Comparison of ENCODE assay signal across 10 mouse cellular contexts in genomic region chr2:169635428-169635827, GRCm38 (mm10). TPM values are rescaled to one million over a fixed set of nuclear protein-coding genes. Genes with fewer than 3 reads are reported as not detected.
DNase-seq lines count a peak whose midpoint lies in the region; ATAC-seq and TF ChIP-seq lines count a peak whose summit lies in the region.
"Had no signal": no experiment of that assay in that cellular context is flagged by ENCODE, and none has a peak within 500 bp of the region (broad histone marks: within the 10 kb centered on the region; RNA-seq: fewer than 3 reads in every experiment).

No protein-coding gene starts in this region.

- no peak for ATAC-seq in forebrain, embryonic 14.5 days
- ATAC-seq in kidney, embryonic 14.5 days (ENCODE audit: low FRiP score, low TSS enrichment): no peak
- no peak for ATAC-seq in neural tube, embryonic 13.5 days (ENCODE audit: low read depth)

- H3K4me2 ChIP-seq in forebrain, embryonic 14.5 days (ENCODE audit: low read length): peak overlapping the region; percentile 99
- peak overlapping the region; percentile 82 for H3K4me2 ChIP-seq in kidney, embryonic 14.5 days (replicated peaks; ENCODE audit: low read depth, low read length)
- peak overlapping the region; percentile 75 for H3K4me2 ChIP-seq in neural tube, embryonic 13.5 days

- DNase-seq in left cerebral cortex, adult 2 months (ENCODE audit: extremely low spot score in 1 of 2, low spot score in 2 of 2): no peak
- DNase-seq in left cerebral cortex, postnatal 4 days: no peak
- no peak for DNase-seq in forebrain, embryonic 14.5 days (ENCODE audit: low spot score)
- DNase-seq in cerebellum, postnatal 36 days: no peak
- DNase-seq in right cerebral cortex, postnatal 14 days: no peak
- no peak for DNase-seq in layer of hippocampus, postnatal 14 days (ENCODE audit: low spot score in 2 of 2)
- DNase-seq: cerebellum, postnatal 25 days had no signal

- 30% methylated on average over 7 of the region's 7 CpGs for WGBS in forebrain, embryonic 14.5 days
- WGBS in kidney, embryonic 14.5 days: 10% methylated on average over 7 of the region's 7 CpGs
- 12% methylated on average over 7 of the region's 7 CpGs for WGBS in neural tube, embryonic 13.5 days

- no peaks in the 10 kb centered on the region for H3K27me3 ChIP-seq in forebrain, embryonic 14.5 days (replicated peaks; ENCODE audit: control insufficient read depth, insufficient read depth, low read length)
- no peaks in the 10 kb centered on the region for H3K27me3 ChIP-seq in kidney, embryonic 14.5 days (ENCODE audit: control insufficient read depth, insufficient read depth, low read length)
- H3K27me3 ChIP-seq in neural tube, embryonic 13.5 days: no peaks in the 10 kb centered on the region

- H3K36me3 ChIP-seq in forebrain, embryonic 14.5 days (ENCODE audit: control insufficient read depth, insufficient read depth, low read length): no peaks in the 10 kb centered on the region
- H3K36me3 ChIP-seq in kidney, embryonic 14.5 days (ENCODE audit: control insufficient read depth, insufficient read depth, low read length): no peaks in the 10 kb centered on the region
- no peaks in the 10 kb centered on the region for H3K36me3 ChIP-seq in neural tube, embryonic 13.5 days
- H3K36me3 ChIP-seq: liver, embryonic 15.5 days had no signal

- peak overlapping the region; percentile 13; the same call in 1 of the 2 replicates for H3K27ac ChIP-seq in left cerebral cortex, adult 2 months
- H3K27ac ChIP-seq in forebrain, embryonic 14.5 days (ENCODE audit: low read depth, low read length): no peak overlapping the region
- H3K27ac ChIP-seq in kidney, embryonic 14.5 days (ENCODE audit: low read depth, low read length): peak overlapping the region; percentile 96; the same call in 1 of the 2 replicates
- peak overlapping the region; percentile 94 for H3K27ac ChIP-seq in neural tube, embryonic 13.5 days (replicated peaks)
- H3K27ac ChIP-seq: liver, embryonic 15.5 days had no signal

- no peak for TF ChIP-seq CTCF in left cerebral cortex, adult 2 months (IDR thresholded peaks at IDR 0.05)

- peak overlapping the region; percentile 56 for H3K4me3 ChIP-seq in left cerebral cortex, adult 2 months
- peak overlapping the region; percentile 56 for H3K4me3 ChIP-seq in forebrain, embryonic 14.5 days (ENCODE audit: low read depth, low read length)
- peak overlapping the region; percentile 84 for H3K4me3 ChIP-seq in kidney, embryonic 14.5 days (ENCODE audit: low read length)
- H3K4me3 ChIP-seq in neural tube, embryonic 13.5 days: peak overlapping the region; percentile 81

- intact Hi-C loops in left cerebral cortex, adult 2 months (cut with DNase I): no loop called here
- intact Hi-C loops in left cerebral cortex, postnatal 4 days (cut with DNase I): no loop called here

- no peaks in the 10 kb centered on the region for H3K9me3 ChIP-seq in forebrain, embryonic 14.5 days (replicated peaks; ENCODE audit: control insufficient read depth, low read length)
- no peaks in the 10 kb centered on the region for H3K9me3 ChIP-seq in kidney, embryonic 14.5 days (ENCODE audit: control insufficient read depth, low read length)
- no peaks in the 10 kb centered on the region for H3K9me3 ChIP-seq in neural tube, embryonic 13.5 days
- H3K9me3 ChIP-seq: liver, embryonic 15.5 days had no signal

- H3K9ac ChIP-seq in forebrain, embryonic 14.5 days (ENCODE audit: low read length): peak overlapping the region; percentile 29; the same call in 1 of the 2 replicates
- peak overlapping the region; percentile 93 for H3K9ac ChIP-seq in kidney, embryonic 14.5 days (ENCODE audit: low read depth, low read length)
- H3K9ac ChIP-seq in neural tube, embryonic 13.5 days: peak overlapping the region; percentile 98
- H3K9ac ChIP-seq: liver, embryonic 15.5 days had no signal

- peaks cover 4% of the 10 kb centered on the region; the same call in 1 of the 2 replicates for H3K4me1 ChIP-seq in forebrain, embryonic 14.5 days (ENCODE audit: control insufficient read depth, insufficient read depth, low read length)
- H3K4me1 ChIP-seq in kidney, embryonic 14.5 days (ENCODE audit: control insufficient read depth, insufficient read depth, low read length): peaks cover 34% of the 10 kb centered on the region
- H3K4me1 ChIP-seq in neural tube, embryonic 13.5 days (replicated peaks): peaks cover 64% of the 10 kb centered on the region
- H3K4me1 ChIP-seq: liver, embryonic 15.5 days had no signal

RNA-seq across cellular contexts. Expression of gene Tshz2, which starts 2.6 kb away (rescaled TPM):
- 10 to 100 TPM; 38.2 to 46.1 TPM for total RNA-seq in left cerebral cortex, adult 2 months (2021)
- total RNA-seq in left cerebral cortex, postnatal 4 days (2021): 10 to 100 TPM; 29.9 to 52.3 TPM
- 3.4 and 5.9 TPM in 2 replicates for polyA plus RNA-seq in forebrain, embryonic 14.5 days (2014; fragmentation: Nextera tagmentation; extraction: Ambion mirVana)
- polyA plus RNA-seq in kidney, embryonic 14.5 days (2014; fragmentation: Nextera tagmentation; extraction: Ambion mirVana): 11.7 and 14.8 TPM in 2 replicates
- polyA plus RNA-seq in neural tube, embryonic 13.5 days (2015; fragmentation: Nextera tagmentation; extraction: Ambion mirVana): 50.6 and 54.6 TPM in 2 replicates
- 10 to 100 TPM in 1 of 2 experiments, 1 to 10 TPM in 1; 8.6 to 26.7 TPM for total RNA-seq in layer of hippocampus, postnatal 14 days (2021)

RNA-seq across cellular contexts. Expression of gene Gm11011, which starts 47.9 kb away (rescaled TPM):
- total RNA-seq in left cerebral cortex, adult 2 months (2021): not detected
- total RNA-seq in left cerebral cortex, postnatal 4 days (2021): not detected
- polyA plus RNA-seq in forebrain, embryonic 14.5 days (2014; fragmentation: Nextera tagmentation; extraction: Ambion mirVana): not detected in 2 replicates
- polyA plus RNA-seq in kidney, embryonic 14.5 days (2014; fragmentation: Nextera tagmentation; extraction: Ambion mirVana): not detected in 2 replicates
- polyA plus RNA-seq in neural tube, embryonic 13.5 days (2015; fragmentation: Nextera tagmentation; extraction: Ambion mirVana): not detected in 2 replicates
- total RNA-seq in layer of hippocampus, postnatal 14 days (2021): not detected
- polyA plus RNA-seq: liver, embryonic 15.5 days had no signal

Comparison
In these comparisons a context has a peak if more than half of its experiments do, and no peak if none do; other contexts are left out.
1. H3K9ac ChIP-seq: peak in every context shown above with its lines; median percentile 98 in neural tube, embryonic 13.5 days; 93 in kidney, embryonic 14.5 days; 29 in forebrain, embryonic 14.5 days.